Mouse (Mus musculus): Measurements from ENCODE around the gene Nxph1.

GRCm38 (mm10) chr6:8970576-8970975 lies 22.3 kb downstream of the Nxph1 start:
- TF ChIP-seq CTCF (IDR thresholded peaks at IDR 0.05; ENCODE audit: low read depth) = no peak
- TF ChIP-seq EP300 (optimal IDR thresholded peaks at IDR 0.05) = no peak
